Mouse (Mus musculus) megakaryocyte-erythroid progenitor cell, adult 5-6 weeks (primary cell): ENCODE results near the gene Ptprg. TPM values are rescaled to one million over a fixed set of nuclear protein-coding genes. Genes with fewer than 3 reads are reported as not detected.

Experiments
- ATAC-seq: replicated peaks from 2 replicates; pipeline ENCODE4 v1.8.0; 2016; ENCODE audit warnings: mild to moderate bottlenecking, inconsistent platforms; ENCODE audit not compliant: severe bottlenecking, poor library complexity, low FRiP score, low TSS enrichment
- total RNA-seq, 2 experiments: library from RNA; stranded (forward) in 1 of 2; stranded (reverse) in 1 of 2; fragments of 200-1000, 215-1000 nt in 1 of 2; fragments of >200 nt in 1 of 2; fragmentation: Nextera tagmentation in 1 of 2; gene quantifications; 2 replicates each; pipeline ENCODE4 v1.2.3; 2014 to 2017

The Ptprg gene
- total RNA-seq (2014; fragmentation: Nextera tagmentation) (not detected in 2 replicates), total RNA-seq (2017) (not detected in 2 replicates)

GRCm38 (mm10) chr14:11553273-11553665 lies at the start of gene Ptprg:
TSS of gene Ptprg (plus strand) at chr14:11553532.
- no peak for ATAC-seq

- ATAC-seq = no peak
These were observed 49.4 kb upstream of the Ptprg start for GRCm38 (mm10) chr14:11503803-11504365.

GRCm38 (mm10) chr14:11510173-11510572 lies 43.2 kb upstream of the Ptprg start:
- ATAC-seq = no peak

GRCm38 (mm10) chr14:11519171-11519570 lies 34.2 kb upstream of the Ptprg start:
- no peak for ATAC-seq

GRCm38 (mm10) chr14:11523052-11523451 lies 30.3 kb upstream of the Ptprg start:
- no peak for ATAC-seq

GRCm38 (mm10) chr14:11529591-11529990 lies 23.7 kb upstream of the Ptprg start:
- no peak for ATAC-seq

GRCm38 (mm10) chr14:11534456-11534855 lies 18.9 kb upstream of the Ptprg start:
- no peak for ATAC-seq

GRCm38 (mm10) chr14:11536121-11536520 lies 17.2 kb upstream of the Ptprg start:
- ATAC-seq = no peak

GRCm38 (mm10) chr14:11551892-11552291 lies 1.4 kb upstream of the Ptprg start:
- no peak for ATAC-seq

- no peak for ATAC-seq
These were observed 635 bp upstream of the Ptprg start for GRCm38 (mm10) chr14:11552521-11553272.

GRCm38 (mm10) chr14:11553679-11554305 lies 460 bp downstream of the Ptprg start:
- no peak for ATAC-seq

GRCm38 (mm10) chr14:11554306-11555041 lies 1.1 kb downstream of the Ptprg start:
- ATAC-seq = no peak

GRCm38 (mm10) chr14:11555061-11555501 lies 1.7 kb downstream of the Ptprg start:
- ATAC-seq = no peak

GRCm38 (mm10) chr14:11555521-11556355 lies 2.4 kb downstream of the Ptprg start:
- no peak for ATAC-seq

GRCm38 (mm10) chr14:11556356-11557130 lies 3.2 kb downstream of the Ptprg start:
- ATAC-seq = no peak

- no peak for ATAC-seq
These were observed 5.2 kb downstream of the Ptprg start for GRCm38 (mm10) chr14:11558496-11558895.

GRCm38 (mm10) chr14:11560641-11561232 lies 7.4 kb downstream of the Ptprg start:
- no peak for ATAC-seq

- no peak for ATAC-seq
These were observed 8.1 kb downstream of the Ptprg start for GRCm38 (mm10) chr14:11561397-11561796.
